Mouse (Mus musculus) erythroid progenitor cell, adult 5-6 weeks (primary cell): ENCODE results near the gene Ppme1. TPM values are rescaled to one million over a fixed set of nuclear protein-coding genes. Genes with fewer than 3 reads are reported as not detected.

Source experiments
- ATAC-seq: replicated peaks from 2 replicates; pipeline ENCODE4 v1.8.0; 2016; ENCODE audit warnings: moderate number of reproducible peaks, mild to moderate bottlenecking, moderate TSS enrichment, inconsistent platforms; ENCODE audit not compliant: poor library complexity, low FRiP score, severe bottlenecking
- total RNA-seq, 2 experiments: library from RNA; stranded (forward) in 1 of 2; stranded (reverse) in 1 of 2; fragments of 150-400 nt in 1 of 2; fragments of 186-747, 209-891 nt in 1 of 2; gene quantifications; 2 replicates each; pipeline versions ENCODE4 v1.2.3 to v1.2.4; 2015 to 2017; ENCODE audit warnings: low replicate concordance in 2 of 2

Ppme1 gene
- total RNA-seq, 2 experiments from 2014 or later: 11.3 to 14.7 TPM

DNA sequence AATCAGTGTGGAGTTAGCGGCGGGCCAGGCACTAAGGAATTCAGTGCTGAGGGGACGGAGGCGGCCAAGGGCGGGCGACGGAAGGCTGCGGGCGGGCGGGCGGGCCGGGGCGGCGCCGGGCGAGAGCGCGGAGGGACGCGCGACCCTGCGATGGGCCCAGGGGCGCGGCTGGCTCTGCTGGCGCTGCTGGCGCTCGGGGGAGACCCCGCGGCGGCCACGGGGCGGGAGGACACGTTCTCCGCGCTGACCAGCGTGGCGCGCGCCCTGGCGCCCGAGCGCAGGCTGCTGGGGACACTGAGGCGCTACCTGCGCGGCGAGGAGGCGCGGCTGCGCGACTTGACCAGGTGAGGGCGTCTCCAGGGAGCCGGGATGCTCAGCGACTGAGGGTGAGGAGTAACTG, 86.7 kb downstream of the Ppme1 start, which contains the start of gene P4ha3:
Gene P4ha3, plus strand, starts transcription at position 138 of the 400 bp plus-strand sequence.
- ATAC-seq: no peak

DNA sequence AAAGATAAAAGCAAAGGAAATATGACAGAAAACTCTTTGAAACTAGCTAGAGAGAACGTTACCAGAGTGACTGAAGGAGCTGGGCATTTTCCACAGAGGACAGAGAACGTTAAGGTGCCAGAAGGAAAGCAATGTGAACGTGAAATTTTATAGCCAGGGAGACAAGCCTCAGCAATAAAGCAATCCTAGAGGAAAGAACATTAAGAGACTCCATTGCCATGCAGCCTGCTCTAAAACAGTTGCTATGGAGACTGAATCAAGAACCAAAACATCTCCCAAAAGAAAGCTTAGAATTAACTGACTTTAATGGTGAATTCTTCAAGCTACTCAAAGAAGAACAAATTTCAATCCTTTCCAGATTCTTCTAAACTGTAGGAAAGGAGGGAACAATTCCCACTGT, 88.8 kb downstream of the Ppme1 start:
- ATAC-seq: no peak

- no peak for ATAC-seq
Measured at GRCm38 (mm10) chr7:100281596-100281995, 90.5 kb downstream of the Ppme1 start.

GRCm38 (mm10) chr7:100279803-100280202, 92.3 kb downstream of the Ppme1 start:
- ATAC-seq: peak; percentile 67; the same call in 1 of the 2 replicates

Other genes with a start within 250 kb of the Ppme1 start
- not detected in 2 replicates for gene Lipt2, start 213.0 kb downstream of the Ppme1 start, total RNA-seq (2015; ENCODE audit: low replicate concordance)
- gene Lipt2, start 213.0 kb downstream of the Ppme1 start, total RNA-seq (2017; ENCODE audit: low replicate concordance): not detected in 2 replicates
- not detected in 2 replicates for gene Kcne3, start 195.8 kb downstream of the Ppme1 start, total RNA-seq (2015; ENCODE audit: low replicate concordance)
- not detected in 2 replicates for gene Kcne3, start 195.8 kb downstream of the Ppme1 start, total RNA-seq (2017; ENCODE audit: low replicate concordance)
- gene Pgm2l1, start 144.9 kb downstream of the Ppme1 start, total RNA-seq (2015; ENCODE audit: low replicate concordance): 14.1 and 19.3 TPM in 2 replicates
- gene Pgm2l1, start 144.9 kb downstream of the Ppme1 start, total RNA-seq (2017; ENCODE audit: low replicate concordance): 16.0 and 18.9 TPM in 2 replicates
- gene P4ha3, start 86.8 kb downstream of the Ppme1 start, total RNA-seq (2015; ENCODE audit: low replicate concordance): not detected in 2 replicates
- gene P4ha3, start 86.8 kb downstream of the Ppme1 start, total RNA-seq (2017; ENCODE audit: low replicate concordance): not detected in 2 replicates
- gene C2cd3, start 74 bp downstream of the Ppme1 start, total RNA-seq (2015; ENCODE audit: low replicate concordance): 75.7 and 87.2 TPM in 2 replicates
- 56.7 and 58.2 TPM in 2 replicates for gene C2cd3, start 74 bp downstream of the Ppme1 start, total RNA-seq (2017; ENCODE audit: low replicate concordance)
- not detected in 2 replicates for gene Ucp3, start 100.7 kb upstream of the Ppme1 start, total RNA-seq (2015; ENCODE audit: low replicate concordance)
- 1.0 TPM in 1 of 2 replicates, not detected in the other for gene Ucp3, start 100.7 kb upstream of the Ppme1 start, total RNA-seq (2017; ENCODE audit: low replicate concordance)
- gene Ucp2, start 121.0 kb upstream of the Ppme1 start, total RNA-seq (2015; ENCODE audit: low replicate concordance): 753 and 755 TPM in 2 replicates
- 595 and 716 TPM in 2 replicates for gene Ucp2, start 121.0 kb upstream of the Ppme1 start, total RNA-seq (2017; ENCODE audit: low replicate concordance)
- 2.9 TPM in 1 of 2 replicates, not detected in the other for gene Dnajb13, start 142.7 kb upstream of the Ppme1 start, total RNA-seq (2015; ENCODE audit: low replicate concordance)
- gene Dnajb13, start 142.7 kb upstream of the Ppme1 start, total RNA-seq (2017; ENCODE audit: low replicate concordance): 1.1 and 5.6 TPM in 2 replicates
- gene Coa4, start 164.8 kb upstream of the Ppme1 start, total RNA-seq (2015; ENCODE audit: low replicate concordance): 4.2 and 20.9 TPM in 2 replicates
- 3.9 and 6.8 TPM in 2 replicates for gene Coa4, start 164.8 kb upstream of the Ppme1 start, total RNA-seq (2017; ENCODE audit: low replicate concordance)
- 93.0 and 120 TPM in 2 replicates for gene Rab6a, start 235.1 kb upstream of the Ppme1 start, total RNA-seq (2015; ENCODE audit: low replicate concordance)
- 115 and 117 TPM in 2 replicates for gene Rab6a, start 235.1 kb upstream of the Ppme1 start, total RNA-seq (2017; ENCODE audit: low replicate concordance)
- 18.9 and 23.8 TPM in 2 replicates for gene Mrpl48, start 236.0 kb upstream of the Ppme1 start, total RNA-seq (2015; ENCODE audit: low replicate concordance)
- gene Mrpl48, start 236.0 kb upstream of the Ppme1 start, total RNA-seq (2017; ENCODE audit: low replicate concordance): 8.5 and 19.1 TPM in 2 replicates